Mouse (Mus musculus): ENCODE results near the gene Zfp704.

- TF ChIP-seq CTCF (IDR thresholded peaks at IDR 0.05; ENCODE audit: extremely low read depth, insufficient read depth, insufficient read length, insufficient replicate concordance) (no peak), POLR2A (IDR thresholded peaks at IDR 0.05; ENCODE audit: low read depth, low read length) (no peak)
Observed at GRCm38 (mm10) chr3:9519491-9519890, 90.4 kb downstream of the Zfp704 start.

Measured in spleen, adult 2 months (tissue).